Mouse (Mus musculus): ENCODE data around the gene Nap1l2.

GRCm38 (mm10) chrX:103156134-103156533, 30.3 kb downstream of the Nap1l2 start:
- TF ChIP-seq TCF12 (IDR thresholded peaks at IDR 0.05; ENCODE audit: insufficient read depth, poor library complexity, severe bottlenecking) (no peak), MAX (IDR thresholded peaks at IDR 0.05; ENCODE audit: low read depth) (no peak), REST (IDR thresholded peaks at IDR 0.05; ENCODE audit: insufficient read depth, insufficient read length) (no peak), POLR2AphosphoS2 (IDR thresholded peaks at IDR 0.05; ENCODE audit: insufficient read length, low read depth) (no peak), POLR2A (IDR thresholded peaks at IDR 0.05; ENCODE audit: insufficient read length, low read depth) (no peak), MYOD1 (IDR thresholded peaks at IDR 0.05; ENCODE audit: control insufficient read depth in 1 of 3, insufficient read length in 2 of 3, low read depth in 2 of 3) (no peak), USF1 (IDR thresholded peaks at IDR 0.05; ENCODE audit: low read depth) (no peak)
